Mouse (Mus musculus) G1E-ER4 (cell line): ENCODE results near the gene Tas2r119. TPM values are rescaled to one million over a fixed set of nuclear protein-coding genes. Genes with fewer than 3 reads are reported as not detected.

Experiments
- GATA1 ChIP-seq: IDR thresholded peaks from one replicate; pipeline ENCODE4 v1.8.0; 2012; ENCODE audit warnings: low read length, inconsistent platforms
- polyA plus RNA-seq: library from polyadenylated mRNA; stranded (reverse); fragments of >175 nt; gene quantifications from 2 replicates; pipeline ENCODE4 v1.2.3, GENCODE M21; 2012

The Tas2r119 gene
- polyA plus RNA-seq, 1 experiment: not detected

DNA sequence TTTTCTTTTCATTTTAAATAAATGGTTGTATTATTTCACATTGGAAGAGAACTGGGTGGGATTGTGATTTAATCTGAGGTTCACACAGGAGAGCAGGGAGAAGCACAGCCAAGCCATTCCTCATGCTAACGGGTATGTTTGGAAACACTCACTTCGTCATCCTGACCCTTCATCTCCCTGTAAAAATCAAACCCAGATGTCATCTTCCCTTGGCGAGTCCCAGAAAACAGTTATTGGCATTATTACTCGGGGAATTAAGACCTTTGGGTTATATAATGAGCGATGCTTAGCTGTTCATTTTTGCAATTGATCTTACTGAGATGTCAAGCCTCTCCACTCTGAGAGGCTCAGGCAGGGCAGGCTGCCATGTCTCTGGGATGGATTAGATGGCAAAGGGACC, 21.5 kb downstream of the Tas2r119 start:
- no peak for TF ChIP-seq GATA1

GRCm38 (mm10) chr15:32203242-32203641, 26.2 kb downstream of the Tas2r119 start:
- TF ChIP-seq GATA1: no peak

DNA sequence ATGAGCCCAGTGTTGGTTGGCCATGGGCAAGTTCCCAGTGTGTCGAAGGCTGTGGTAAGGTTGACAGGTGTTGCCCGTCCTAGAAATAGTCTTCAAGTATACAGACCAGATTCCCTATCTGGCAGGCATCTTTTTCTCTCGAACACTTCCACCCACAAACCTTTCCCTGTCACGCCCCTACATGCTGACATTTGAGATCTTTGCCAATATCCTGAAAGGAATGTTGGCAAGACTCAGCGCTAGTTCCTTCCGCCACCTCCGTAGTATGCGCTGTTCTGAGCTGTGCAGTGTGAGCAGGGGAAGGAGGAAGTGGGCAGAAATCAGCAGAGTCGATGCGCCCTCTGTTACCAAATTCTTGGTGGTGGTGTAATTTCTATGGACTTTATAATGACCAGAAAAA, 27.8 kb downstream of the Tas2r119 start:
- TF ChIP-seq GATA1: no peak

DNA sequence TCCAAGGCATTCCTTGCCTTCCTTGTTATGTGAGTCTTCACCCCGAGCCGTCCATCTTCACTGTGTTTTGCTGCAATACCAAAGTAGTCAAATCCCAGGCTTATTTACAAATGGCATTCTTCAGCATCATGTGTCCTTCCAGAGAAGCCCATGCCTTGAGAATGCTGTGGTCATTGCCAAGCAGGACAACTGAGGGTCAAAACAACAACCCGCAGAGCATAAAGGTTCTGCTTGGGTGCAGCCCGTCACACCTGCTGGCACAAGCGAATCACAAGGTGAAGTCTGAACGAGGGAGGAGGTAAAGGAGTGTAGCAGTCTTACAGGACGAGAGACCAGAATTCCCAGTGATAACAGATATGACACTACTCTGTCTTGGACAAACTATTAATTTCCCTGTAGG, 45.9 kb downstream of the Tas2r119 start:
- TF ChIP-seq GATA1: no peak

- TF ChIP-seq GATA1: no peak
Observed at GRCm38 (mm10) chr15:32225394-32225793, 48.3 kb downstream of the Tas2r119 start.

DNA sequence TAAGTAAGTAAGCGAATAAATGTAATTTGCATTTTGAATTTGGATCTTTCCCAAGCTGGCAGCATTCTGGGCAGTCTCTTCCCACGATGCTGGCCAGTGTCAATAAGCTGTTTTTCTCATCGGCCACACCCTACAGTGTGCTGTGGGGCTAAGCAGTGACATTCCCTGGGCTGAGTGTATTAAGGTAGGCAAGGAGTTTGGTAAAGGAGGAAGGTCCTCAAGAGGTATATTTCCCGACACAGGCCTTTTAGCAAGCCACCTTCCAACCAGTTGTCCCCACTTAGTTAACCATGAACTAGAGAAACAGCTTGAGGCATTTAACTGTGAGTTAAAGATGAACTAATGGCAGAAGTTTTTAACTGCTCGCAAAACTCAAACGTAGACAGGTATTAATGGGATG, 49.3 kb downstream of the Tas2r119 start:
- TF ChIP-seq GATA1: no peak

GRCm38 (mm10) chr15:32226888-32227395, 49.9 kb downstream of the Tas2r119 start:
- TF ChIP-seq GATA1: no peak

Other genes starting within 250 kb of the Tas2r119 start
- gene Sema5a, start 67.5 kb downstream of the Tas2r119 start, polyA plus RNA-seq: not detected in 2 replicates